Mouse (Mus musculus): Measurements from ENCODE around the gene Zbtb38. TPM values are rescaled to one million over a fixed set of nuclear protein-coding genes. Genes with fewer than 3 reads are reported as not detected.

Gene Zbtb38
- total and polyA plus RNA-seq, 3 experiments, result 3.7 to 38.2 (median 37.6) TPM

DNA sequence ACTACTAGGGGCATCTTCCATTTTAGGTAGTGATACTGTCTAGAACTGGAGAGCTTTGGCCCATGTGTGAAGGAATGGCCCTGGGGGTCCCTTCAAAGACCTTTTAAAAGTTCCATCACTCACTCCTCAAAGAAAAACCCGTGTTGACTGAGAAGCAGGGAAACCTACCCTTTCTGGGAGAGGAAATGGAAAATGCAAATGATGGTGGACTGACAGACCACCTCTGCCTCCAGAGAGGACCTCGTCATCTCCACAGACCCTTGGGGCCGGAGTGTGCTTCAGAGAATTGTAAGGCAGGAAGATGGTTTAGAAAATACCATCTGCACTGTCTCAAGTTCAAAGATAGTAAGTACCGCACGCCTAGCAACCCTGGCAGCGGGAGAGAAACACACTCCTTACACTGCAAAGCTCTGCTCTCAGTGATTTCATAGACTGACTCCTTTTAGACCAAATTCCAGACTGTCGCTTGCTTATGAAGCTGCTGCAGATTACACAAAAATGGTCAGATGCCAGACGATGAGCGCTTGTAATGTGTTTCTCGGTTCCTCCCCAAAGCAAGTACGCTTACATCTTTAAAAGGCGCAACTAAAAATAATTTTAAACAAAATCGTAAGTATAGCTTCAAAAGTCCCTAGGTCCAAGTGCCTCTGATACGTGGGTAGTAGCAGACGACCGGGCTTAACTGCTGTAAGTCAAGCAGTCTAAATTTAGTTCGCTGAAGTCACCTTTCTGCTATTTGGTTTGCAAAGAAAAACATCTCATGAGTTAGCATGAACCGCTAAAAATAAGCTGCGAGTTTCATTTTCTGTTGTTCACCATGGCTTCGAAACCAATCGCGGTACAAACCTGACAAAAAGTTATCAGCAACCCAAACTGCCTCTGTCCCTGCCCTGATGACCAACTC, 12.6 kb downstream of the Zbtb38 start:
- peaks cover 31% of the 10 kb centered on the region for H3K27me3 ChIP-seq (ENCODE audit: insufficient read depth, low read length)
- no peak for TF ChIP-seq POLR2AphosphoS5 (IDR thresholded peaks at IDR 0.05; ENCODE audit: insufficient replicate concordance, low read depth, low read length)
- TF ChIP-seq GATA1 (IDR thresholded peaks at IDR 0.05; ENCODE audit: borderline replicate concordance, low read length), result no peak
- TF ChIP-seq TAL1 (conservative IDR thresholded peaks at IDR 0.05; ENCODE audit: low read depth, low read length), result no peak
- no peak for TF ChIP-seq CTCF (IDR thresholded peaks at IDR 0.05; ENCODE audit: low read depth, low read length)
- TF ChIP-seq GATA2 (IDR thresholded peaks at IDR 0.05; ENCODE audit: borderline replicate concordance, low read depth, low read length), result no peak
- H3K36me3 ChIP-seq (replicated peaks), result no peaks in the 10 kb centered on the region
- H3K4me1 ChIP-seq (ENCODE audit: insufficient read depth, low read depth, low read length), result peaks cover 1% of the 10 kb centered on the region; the same call in 1 of the 2 replicates
- H3K9me3 ChIP-seq (replicated peaks), result peaks cover 2% of the 10 kb centered on the region; the same call in 1 of the 2 replicates
- ATAC-seq (ENCODE audit: extremely low read depth, insufficient number of reproducible peaks, low FRiP score, poor library complexity, severe bottlenecking) (no peak), DNase-seq (ENCODE audit: low spot score) (no peak)
- no peak overlapping the region for H3K4me3 ChIP-seq (ENCODE audit: low read depth, low read length)

- no peaks in the 10 kb centered on the region for H3K36me3 ChIP-seq (replicated peaks)
- ATAC-seq (ENCODE audit: extremely low read depth, insufficient number of reproducible peaks, low FRiP score, poor library complexity, severe bottlenecking) (no peak), DNase-seq (ENCODE audit: low spot score) (no peak)
- H3K4me3 ChIP-seq (ENCODE audit: low read depth, low read length), result no peak overlapping the region
- H3K9me3 ChIP-seq (replicated peaks), result no peaks in the 10 kb centered on the region
- H3K27me3 ChIP-seq (ENCODE audit: insufficient read depth, low read length), result peaks cover 19% of the 10 kb centered on the region
- TF ChIP-seq POLR2AphosphoS5 (IDR thresholded peaks at IDR 0.05; ENCODE audit: insufficient replicate concordance, low read depth, low read length) (no peak), GATA1 (IDR thresholded peaks at IDR 0.05; ENCODE audit: borderline replicate concordance, low read length) (no peak), TAL1 (conservative IDR thresholded peaks at IDR 0.05; ENCODE audit: low read depth, low read length) (no peak), CTCF (IDR thresholded peaks at IDR 0.05; ENCODE audit: low read depth, low read length) (no peak), GATA2 (IDR thresholded peaks at IDR 0.05; ENCODE audit: borderline replicate concordance, low read depth, low read length) (no peak)
- H3K4me1 ChIP-seq (ENCODE audit: insufficient read depth, low read depth, low read length), result peaks cover 3% of the 10 kb centered on the region; the same call in 1 of the 2 replicates
Measured at GRCm38 (mm10) chr9:96738563-96739355, 13.9 kb downstream of the Zbtb38 start.

DNA sequence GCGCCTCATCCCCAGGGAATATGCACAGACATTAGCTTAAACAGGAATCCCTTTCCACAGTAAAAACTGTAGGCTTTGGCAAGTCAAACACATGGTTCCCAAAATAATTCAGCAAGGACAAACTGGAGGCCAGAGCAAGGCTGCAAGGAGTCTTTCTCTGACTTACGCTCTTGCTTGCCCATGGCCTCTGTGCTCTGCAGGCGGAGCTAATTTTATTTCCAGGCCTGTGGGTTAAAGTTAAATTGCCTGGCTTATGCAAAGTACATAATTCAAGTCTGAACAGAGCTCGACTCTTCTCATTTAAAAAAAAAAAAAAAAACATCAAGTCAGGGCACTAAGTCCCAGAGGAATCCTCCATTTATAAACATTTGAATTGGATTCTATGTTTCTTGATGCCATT, 16.7 kb downstream of the Zbtb38 start:
- peaks cover 3% of the 10 kb centered on the region; the same call in 1 of the 2 replicates for H3K4me1 ChIP-seq (ENCODE audit: insufficient read depth, low read depth, low read length)
- DNase-seq (ENCODE audit: low spot score) (no peak), ATAC-seq (ENCODE audit: extremely low read depth, insufficient number of reproducible peaks, low FRiP score, poor library complexity, severe bottlenecking) (no peak)
- H3K9me3 ChIP-seq (replicated peaks), result no peaks in the 10 kb centered on the region
- H3K27me3 ChIP-seq (ENCODE audit: insufficient read depth, low read length), result peaks cover 16% of the 10 kb centered on the region
- no peak overlapping the region for H3K4me3 ChIP-seq (ENCODE audit: low read depth, low read length)
- no peak for TF ChIP-seq GATA1 (IDR thresholded peaks at IDR 0.05; ENCODE audit: borderline replicate concordance, low read length)
- no peak for TF ChIP-seq CTCF (IDR thresholded peaks at IDR 0.05; ENCODE audit: low read depth, low read length)
- no peak for TF ChIP-seq POLR2AphosphoS5 (IDR thresholded peaks at IDR 0.05; ENCODE audit: insufficient replicate concordance, low read depth, low read length)
- TF ChIP-seq TAL1 (conservative IDR thresholded peaks at IDR 0.05; ENCODE audit: low read depth, low read length), result no peak
- no peak for TF ChIP-seq GATA2 (IDR thresholded peaks at IDR 0.05; ENCODE audit: borderline replicate concordance, low read depth, low read length)
- H3K36me3 ChIP-seq (replicated peaks), result no peaks in the 10 kb centered on the region

DNA sequence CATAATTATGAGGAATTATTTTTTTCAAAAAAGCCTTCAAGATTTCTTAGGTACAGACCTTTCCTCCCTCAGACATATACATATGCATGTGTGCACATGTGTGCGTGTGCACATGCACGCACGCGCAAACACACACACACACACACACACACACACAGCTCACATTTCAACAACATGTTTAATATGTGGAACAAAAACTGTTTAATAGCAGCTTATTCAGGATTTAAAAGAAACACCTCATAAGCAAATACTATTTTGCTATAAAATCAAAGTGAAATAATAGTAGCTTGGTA, 19.3 kb downstream of the Zbtb38 start:
- peaks cover 3% of the 10 kb centered on the region; the same call in 1 of the 2 replicates for H3K4me1 ChIP-seq (ENCODE audit: insufficient read depth, low read depth, low read length)
- DNase-seq (ENCODE audit: low spot score) (no peak), ATAC-seq (ENCODE audit: extremely low read depth, insufficient number of reproducible peaks, low FRiP score, poor library complexity, severe bottlenecking) (no peak)
- no peaks in the 10 kb centered on the region for H3K9me3 ChIP-seq (replicated peaks)
- no peaks in the 10 kb centered on the region for H3K36me3 ChIP-seq (replicated peaks)
- H3K4me3 ChIP-seq (ENCODE audit: low read depth, low read length), result no peak overlapping the region
- H3K27me3 ChIP-seq (ENCODE audit: insufficient read depth, low read length), result peaks cover 16% of the 10 kb centered on the region
- TF ChIP-seq CTCF (IDR thresholded peaks at IDR 0.05; ENCODE audit: low read depth, low read length) (no peak), GATA1 (IDR thresholded peaks at IDR 0.05; ENCODE audit: borderline replicate concordance, low read length) (no peak), TAL1 (conservative IDR thresholded peaks at IDR 0.05; ENCODE audit: low read depth, low read length) (no peak), POLR2AphosphoS5 (IDR thresholded peaks at IDR 0.05; ENCODE audit: insufficient replicate concordance, low read depth, low read length) (no peak), GATA2 (IDR thresholded peaks at IDR 0.05; ENCODE audit: borderline replicate concordance, low read depth, low read length) (no peak)

- H3K4me1 ChIP-seq (ENCODE audit: insufficient read depth, low read depth, low read length), result peaks cover 8% of the 10 kb centered on the region
- no peaks in the 10 kb centered on the region for H3K36me3 ChIP-seq (replicated peaks)
- no peak overlapping the region for H3K4me3 ChIP-seq (ENCODE audit: low read depth, low read length)
Measured at GRCm38 (mm10) chr9:96732644-96733424, 19.8 kb downstream of the Zbtb38 start.

More at GRCm38 (mm10) chr9:96732644-96733424, 19.8 kb downstream of the Zbtb38 start:
- TF ChIP-seq CTCF (IDR thresholded peaks at IDR 0.05; ENCODE audit: low read depth, low read length) (no peak), GATA2 (IDR thresholded peaks at IDR 0.05; ENCODE audit: borderline replicate concordance, low read depth, low read length) (no peak), POLR2AphosphoS5 (IDR thresholded peaks at IDR 0.05; ENCODE audit: insufficient replicate concordance, low read depth, low read length) (no peak)
- Histone ChIP-seq H3K9me3 (replicated peaks) (no peaks in the 10 kb centered on the region), H3K27me3 (ENCODE audit: insufficient read depth, low read length) (peaks cover 18% of the 10 kb centered on the region)
- no peak for DNase-seq (ENCODE audit: low spot score)
- no peak for ATAC-seq (ENCODE audit: extremely low read depth, insufficient number of reproducible peaks, low FRiP score, poor library complexity, severe bottlenecking)
